Mouse (Mus musculus) adrenal gland, adult 2 months (tissue): ENCODE results near the gene Gimap9. TPM values are rescaled to one million over a fixed set of nuclear protein-coding genes. Genes with fewer than 3 reads are reported as not detected.

ENCODE experiments used
- DNase-seq: peaks from one replicate; pipeline ENCODE4 v3.0.0; 2021
- long read RNA-seq: library from polyadenylated mRNA; stranded (forward); transcript quantifications from one replicate; pipeline ENCODE4 v2.0.0, GENCODE M21; 2021
- polyA plus RNA-seq: library from polyadenylated mRNA; depleted of rRNA; stranded (reverse); fragments of >200 nt; gene quantifications from 2 replicates; pipeline ENCODE4 v1.2.3, GENCODE M21; 2012; rRNA removed
- total RNA-seq, 2 experiments: library from RNA; stranded (reverse); gene quantifications; 2 replicates each; pipeline ENCODE4 v1.2.3; 2021

Gene Gimap9
- 1 to 10 TPM; 3.6 to 5.9 TPM for total RNA-seq
- 0.34 and 0.49 TPM in 2 replicates for polyA plus RNA-seq
- long read RNA-seq, partial matches to known transcripts: 0 of 4 reads
- long read RNA-seq, other reads (novel, unspliced or antisense): 0 of 4 reads

- DNase-seq: peak; percentile 49
These were observed at the start of gene Gimap9 for GRCm38 (mm10) chr6:48675931-48676859. TSS of gene Gimap9 (plus strand) at chr6:48676129.

- DNase-seq: no peak
These were observed 49.5 kb upstream of the Gimap9 start, which contains the start of gene AI854703 for GRCm38 (mm10) chr6:48626464-48626863. TSS of gene AI854703 (plus strand) at chr6:48626764.

- peak; percentile 77 for DNase-seq
These were observed 48.9 kb upstream of the Gimap9 start for GRCm38 (mm10) chr6:48626984-48627383.

- no peak for DNase-seq
These were observed 48.4 kb upstream of the Gimap9 start for GRCm38 (mm10) chr6:48627511-48627924.

- no peak for DNase-seq
These were observed 47.6 kb upstream of the Gimap9 start for GRCm38 (mm10) chr6:48628377-48628776.

GRCm38 (mm10) chr6:48628808-48629660 lies 46.9 kb upstream of the Gimap9 start:
- peak; percentile 36 for DNase-seq

GRCm38 (mm10) chr6:48629661-48630034 lies 46.3 kb upstream of the Gimap9 start:
- DNase-seq: no peak

- no peak for DNase-seq
These were observed 45.1 kb upstream of the Gimap9 start for GRCm38 (mm10) chr6:48630831-48631230.

- no peak for DNase-seq
These were observed 40.8 kb upstream of the Gimap9 start for GRCm38 (mm10) chr6:48635105-48635504.

GRCm38 (mm10) chr6:48636515-48636914 lies 39.4 kb upstream of the Gimap9 start:
- DNase-seq: no peak

GRCm38 (mm10) chr6:48637811-48638500 lies 38.0 kb upstream of the Gimap9 start:
- no peak for DNase-seq

- no peak for DNase-seq
These were observed 37.4 kb upstream of the Gimap9 start for GRCm38 (mm10) chr6:48638553-48638952.

- no peak for DNase-seq
These were observed 34.5 kb upstream of the Gimap9 start for GRCm38 (mm10) chr6:48641391-48641790.

- DNase-seq: peak; percentile 30
These were observed 33.1 kb upstream of the Gimap9 start for GRCm38 (mm10) chr6:48642764-48643292.

GRCm38 (mm10) chr6:48645660-48646308 lies 30.1 kb upstream of the Gimap9 start:
- peak; percentile 75 for DNase-seq

- no peak for DNase-seq
These were observed 29.6 kb upstream of the Gimap9 start for GRCm38 (mm10) chr6:48646309-48646690.

GRCm38 (mm10) chr6:48646995-48647394 lies 28.9 kb upstream of the Gimap9 start, which contains the start of gene Gimap8:
TSS of gene Gimap8 (plus strand) at chr6:48647234.
- DNase-seq: peak; percentile 63

- no peak for DNase-seq
These were observed 28.3 kb upstream of the Gimap9 start for GRCm38 (mm10) chr6:48647611-48648010.

GRCm38 (mm10) chr6:48648779-48649178 lies 27.1 kb upstream of the Gimap9 start:
- DNase-seq: no peak

- DNase-seq: no peak
These were observed 25.9 kb upstream of the Gimap9 start for GRCm38 (mm10) chr6:48650041-48650440.

- DNase-seq: no peak
These were observed 17.2 kb upstream of the Gimap9 start for GRCm38 (mm10) chr6:48658721-48659120.
